Mouse (Mus musculus) G1E (cell line): ENCODE data around the gene Zfp553.

ENCODE experiments used
- CTCF ChIP-seq: IDR thresholded peaks from 2 replicates; pipeline ENCODE4 v1.5.1; 2012; ENCODE audit warnings: low read depth, low read length, inconsistent platforms, mixed read lengths
- GATA1 ChIP-seq: IDR thresholded peaks from 2 replicates; pipeline ENCODE4 v1.6.1; 2012; ENCODE audit warnings: borderline replicate concordance, low read length, inconsistent platforms, mixed read lengths
- POLR2AphosphoS5 ChIP-seq: IDR thresholded peaks from 2 replicates; pipeline ENCODE4 v1.6.1; 2012; ENCODE audit warnings: low read depth, low read length, inconsistent platforms; ENCODE audit not compliant: insufficient replicate concordance
- TAL1 ChIP-seq: conservative IDR thresholded peaks from 2 replicates; pipeline ENCODE4 v1.6.1; 2012; ENCODE audit warnings: low read depth, low read length, inconsistent platforms, mixed read lengths

DNA sequence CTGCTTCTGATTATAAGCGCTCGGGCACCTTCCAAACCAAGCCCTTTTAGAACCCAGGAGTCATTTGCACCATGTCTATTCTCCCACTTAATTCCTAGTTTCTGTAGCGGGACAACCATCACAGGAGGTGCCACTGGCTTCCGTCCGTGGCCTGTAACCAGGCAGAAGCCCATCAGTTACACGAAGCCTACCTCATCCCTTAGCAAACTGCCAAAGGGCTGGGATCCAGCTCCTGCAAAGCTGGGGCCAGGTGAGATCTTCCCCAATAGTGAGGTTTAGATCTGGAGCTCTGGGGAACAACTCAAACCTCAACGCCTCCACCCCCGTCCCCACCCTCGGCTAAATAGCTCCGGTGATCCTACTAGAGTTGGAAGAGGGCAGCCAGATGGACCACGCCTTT, 36.4 kb upstream of the Zfp553 start:
- TF ChIP-seq CTCF (no peak), POLR2AphosphoS5 (no peak), GATA1 (no peak), TAL1 (no peak)
